Mouse (Mus musculus) heart, adult 2 months (tissue): Measurements from ENCODE around the gene Tmx1. TPM values are rescaled to one million over a fixed set of nuclear protein-coding genes. Genes with fewer than 3 reads are reported as not detected.
A peak's percentile ranks its signal among the peaks of the same experiment; 100 is the strongest.

ENCODE experiments used
- DNase-seq, 2 experiments: peaks; one replicate each; pipeline ENCODE4 v3.0.0; 2021
- H3K27ac ChIP-seq: fragments of 200-600 bp; 2 replicates; pipeline ENCODE4 v1.8.1; 2022
- H3K27me3 ChIP-seq: fragments of 200-500 bp; 2 replicates; pipeline ENCODE4 v1.6.1; 2012; ENCODE audit warnings: mild to moderate bottlenecking, low read length, inconsistent platforms, mixed read lengths; ENCODE audit not compliant: control insufficient read depth, insufficient read depth
- H3K36me3 ChIP-seq: fragments of 200-500 bp; 2 replicates; pipeline ENCODE4 v1.6.1; 2012; ENCODE audit warnings: low read length, inconsistent platforms; ENCODE audit not compliant: control insufficient read depth, insufficient read depth
- H3K4me1 ChIP-seq: fragments of 200-500 bp; 2 replicates; pipeline ENCODE4 v1.6.1; 2011; ENCODE audit warnings: low read length; ENCODE audit not compliant: control insufficient read depth, insufficient read depth
- H3K4me3 ChIP-seq: fragments of 200-600 bp; 2 replicates; pipeline ENCODE4 v1.8.1; 2022
- H3K79me2 ChIP-seq: fragments of 200-500 bp; replicated peaks from 2 replicates; pipeline ENCODE4 v1.6.1; 2012; ENCODE audit warnings: mild to moderate bottlenecking, inconsistent platforms, low read length, moderate library complexity, mixed read lengths; ENCODE audit not compliant: control insufficient read depth, insufficient read depth
- H3K9ac ChIP-seq: fragments of 200-500 bp; 2 replicates; pipeline ENCODE4 v1.6.1; 2012; ENCODE audit warnings: low read depth, mild to moderate bottlenecking, control low read depth, inconsistent platforms, low read length, mixed read lengths
- CTCF ChIP-seq: fragments of 200-600 bp; IDR thresholded peaks from 2 replicates; pipeline ENCODE4 v1.8.1; 2022; ENCODE audit warnings: antibody characterized with exemption, mild to moderate bottlenecking, moderate library complexity
- EP300 ChIP-seq: fragments of 200-500 bp; IDR thresholded peaks from 2 replicates; pipeline ENCODE4 v1.6.1; 2011; ENCODE audit warnings: low read depth, low read length, control low read depth; ENCODE audit not compliant: insufficient read depth
- POLR2A ChIP-seq: fragments of 200-500 bp; IDR thresholded peaks from 2 replicates; pipeline ENCODE4 v1.6.1; 2011; ENCODE audit warnings: mild to moderate bottlenecking, low read depth, low read length, control low read depth; ENCODE audit not compliant: insufficient read depth
- WGBS: fragments of 180-500 bp; shearing (Covaris S2); methylation state at CpG from one replicate; pipeline ENCODE4 v1.1.7; 2018; 5-methylcytosine and 5-hydroxymethylcytosine counted together
- intact Hi-C: fragments of 180-260 bp; cut with DNase I; formaldehyde crosslinking; loops from one replicate; pipeline ENCODE4 v1.15.1; 2025
- polyA plus RNA-seq: library from polyadenylated mRNA; depleted of rRNA; stranded (reverse); fragments of >200 nt; gene quantifications from 2 replicates; pipeline ENCODE4 v1.2.3, GENCODE M21; 2012; rRNA removed
- total RNA-seq, 2 experiments: library from RNA; stranded (reverse); gene quantifications; 2 replicates each; pipeline ENCODE4 v1.2.3; 2021

Gene Tmx1
- total and polyA plus RNA-seq, 3 experiments, result 16.1 to 41.4 (median 37.9) TPM

DNA sequence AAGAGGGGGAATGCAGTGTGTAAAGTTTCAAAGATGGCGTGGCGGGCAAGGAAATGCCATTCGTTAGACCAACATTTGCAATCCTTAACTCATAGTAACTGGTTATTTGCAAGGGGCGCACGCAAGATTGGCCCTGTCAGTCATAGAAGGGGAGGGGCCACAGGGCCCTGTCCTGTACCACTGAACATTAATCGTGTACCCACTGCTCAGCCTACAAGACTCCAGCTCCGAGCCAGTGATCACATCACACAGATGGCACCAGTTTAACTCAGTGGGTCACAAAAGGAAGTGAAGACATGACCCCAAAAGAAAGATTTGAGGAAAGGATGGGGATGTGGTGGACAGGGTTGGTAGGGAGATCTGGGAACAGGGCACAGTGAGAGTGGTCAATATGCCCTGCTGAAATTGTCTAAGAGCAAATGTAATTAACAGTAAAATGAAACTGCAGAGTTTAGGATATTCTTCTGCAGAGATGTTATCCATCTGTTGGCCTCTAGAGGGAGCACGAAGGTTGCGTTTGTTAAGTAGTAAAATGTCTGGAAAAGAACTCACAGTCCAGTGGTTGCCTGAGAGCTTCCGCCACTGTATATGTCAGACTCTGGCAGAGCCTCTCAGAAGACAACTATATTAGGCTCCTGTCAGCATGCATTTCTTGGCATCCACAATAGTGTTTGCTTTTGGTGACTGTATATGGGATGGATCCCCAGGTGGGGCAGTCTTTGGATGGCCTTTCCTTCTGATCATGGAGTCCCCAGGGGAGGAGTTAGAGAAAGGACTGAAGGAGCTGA lies 41.8 kb downstream of the Tmx1 start:
- intact Hi-C loops, result loop anchor here (1.0 to 5.0 kb wide), 3 partner anchors 163 to 417 kb away; no protein-coding TSS in a partner anchor
- Histone ChIP-seq H3K27me3 (no peaks in the 10 kb centered on the region), H3K4me1 (peaks cover 1% of the 10 kb centered on the region; the same call in 1 of the 2 replicates), H3K4me3 (no peak overlapping the region), H3K36me3 (no peaks in the 10 kb centered on the region), H3K79me2 (no peaks in the 10 kb centered on the region), H3K9ac (no peak overlapping the region), H3K27ac (peak overlapping the region; percentile 26; the same call in 1 of the 2 replicates)
- 52% methylated on average over 10 of the region's 10 CpGs for WGBS
- DNase-seq, result peak; percentile 44 to 45
- TF ChIP-seq CTCF (peak; percentile 89), POLR2A (no peak), EP300 (no peak)

DNA sequence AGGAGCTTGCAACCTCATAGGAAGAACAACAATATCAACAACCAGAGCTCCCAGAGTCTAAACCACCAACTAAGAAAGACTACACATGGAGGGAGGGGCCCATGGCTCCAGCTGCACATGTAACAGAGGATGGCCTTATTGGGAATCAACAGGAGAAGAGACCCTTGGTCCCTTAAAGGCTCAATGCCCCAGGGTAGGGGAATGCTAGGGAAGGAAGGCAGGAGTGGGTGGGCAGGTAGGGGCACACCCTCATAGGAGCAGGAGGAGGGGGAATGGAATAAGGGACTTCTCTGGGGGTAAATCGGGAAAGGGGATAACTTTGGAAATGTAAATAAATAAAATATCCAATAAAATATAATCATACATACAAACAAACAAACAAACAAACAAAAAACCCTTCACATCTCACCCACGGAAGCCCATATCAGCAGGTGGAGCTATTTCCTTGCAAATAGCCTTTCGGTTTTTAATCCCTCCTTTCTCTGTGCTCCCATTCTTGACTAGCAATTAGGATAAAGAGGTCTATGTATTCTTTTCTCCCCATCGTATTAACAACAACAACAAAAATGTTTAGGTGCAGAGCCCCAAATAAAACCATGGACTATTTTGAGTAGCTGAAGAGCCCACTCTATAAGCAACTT lies 42.5 kb downstream of the Tmx1 start:
- no peak for DNase-seq
- 44% methylated on average over 4 of the region's 4 CpGs for WGBS
- no peaks in the 10 kb centered on the region for H3K36me3 ChIP-seq
- H3K27me3 ChIP-seq, result no peaks in the 10 kb centered on the region
- peaks cover 1% of the 10 kb centered on the region; the same call in 1 of the 2 replicates for H3K4me1 ChIP-seq
- no peaks in the 10 kb centered on the region for H3K79me2 ChIP-seq
- intact Hi-C loops, result loop anchor here (1.0 to 5.0 kb wide), 3 partner anchors 162 to 416 kb away; no protein-coding TSS in a partner anchor
- H3K9ac ChIP-seq, result no peak overlapping the region
- TF ChIP-seq EP300 (no peak), CTCF (peak; percentile 83)
- H3K27ac ChIP-seq, result peak overlapping the region; percentile 26; the same call in 1 of the 2 replicates
- H3K4me3 ChIP-seq, result no peak overlapping the region

DNA sequence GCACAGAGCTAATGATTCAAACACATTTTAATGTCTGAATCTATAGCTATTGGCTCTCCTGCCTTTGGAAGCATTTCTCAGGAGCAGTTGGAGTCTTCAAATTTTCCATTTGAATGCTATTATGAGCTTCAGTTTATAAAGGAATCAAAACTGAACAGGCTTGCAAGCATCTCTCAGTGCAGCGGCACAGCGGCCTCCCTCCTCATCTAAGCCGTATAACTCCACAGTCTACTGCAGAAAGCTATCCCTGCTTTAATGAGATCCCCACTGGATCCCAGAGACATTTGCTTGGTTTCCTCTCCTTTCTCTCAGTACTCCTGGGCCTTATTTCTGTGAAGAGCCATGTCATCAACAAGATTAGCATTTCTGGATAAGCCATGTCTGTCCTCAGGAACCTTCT lies 45.2 kb downstream of the Tmx1 start:
- intact Hi-C loops, result loop anchor here (5.0 kb wide), 1 partner anchor 159 kb away; no protein-coding TSS in a partner anchor
- Histone ChIP-seq H3K4me3 (no peak overlapping the region), H3K9ac (no peak overlapping the region), H3K36me3 (no peaks in the 10 kb centered on the region), H3K27ac (no peak overlapping the region), H3K27me3 (no peaks in the 10 kb centered on the region), H3K4me1 (peaks cover 1% of the 10 kb centered on the region; the same call in 1 of the 2 replicates), H3K79me2 (no peaks in the 10 kb centered on the region)
- no peak for TF ChIP-seq EP300
- no peak for TF ChIP-seq POLR2A
- no peak for TF ChIP-seq CTCF
- WGBS, result 98% methylated on average over 3 of the region's 3 CpGs
- no peak for DNase-seq

DNA sequence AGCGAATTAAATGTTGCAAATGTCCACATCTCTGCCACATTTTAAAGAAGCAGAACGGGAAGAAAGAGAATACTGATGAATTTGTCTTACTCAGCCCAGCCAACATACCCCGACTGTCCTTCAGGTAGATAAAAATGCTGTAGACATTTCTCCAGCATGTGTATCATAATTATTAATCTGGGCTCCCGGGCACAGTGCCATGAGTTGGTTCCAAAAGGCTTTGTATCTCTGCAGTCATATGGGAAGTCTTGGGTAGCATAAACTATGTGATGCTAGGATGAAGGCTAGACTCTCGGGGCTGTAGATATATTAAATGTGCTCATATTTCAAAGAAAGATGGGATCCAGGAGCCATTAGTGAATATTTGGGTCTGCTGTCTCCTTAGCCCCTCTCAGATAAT lies 53.1 kb downstream of the Tmx1 start:
- no peak for TF ChIP-seq CTCF
- TF ChIP-seq EP300, result no peak
- TF ChIP-seq POLR2A, result no peak
- no peaks in the 10 kb centered on the region for H3K27me3 ChIP-seq
- H3K4me3 ChIP-seq, result no peak overlapping the region
- 78% methylated on average over 5 of the region's 5 CpGs for WGBS
- intact Hi-C loops, result no loop called here
- no peaks in the 10 kb centered on the region for H3K36me3 ChIP-seq
- H3K4me1 ChIP-seq, result no peaks in the 10 kb centered on the region
- no peak overlapping the region for H3K27ac ChIP-seq
- no peak overlapping the region for H3K9ac ChIP-seq
- no peaks in the 10 kb centered on the region for H3K79me2 ChIP-seq
- DNase-seq, result no peak

- WGBS, result 85% methylated on average over 5 of the region's 5 CpGs
- Histone ChIP-seq H3K27ac (no peak overlapping the region), H3K4me3 (no peak overlapping the region), H3K9ac (no peak overlapping the region), H3K36me3 (no peaks in the 10 kb centered on the region), H3K79me2 (no peaks in the 10 kb centered on the region), H3K4me1 (no peaks in the 10 kb centered on the region), H3K27me3 (no peaks in the 10 kb centered on the region)
- DNase-seq, result no peak
- no peak for TF ChIP-seq EP300
- TF ChIP-seq CTCF, result no peak
- TF ChIP-seq POLR2A, result no peak
- intact Hi-C loops, result no loop called here
These were observed 59.1 kb downstream of the Tmx1 start for GRCm38 (mm10) chr12:70512023-70512422.

DNA sequence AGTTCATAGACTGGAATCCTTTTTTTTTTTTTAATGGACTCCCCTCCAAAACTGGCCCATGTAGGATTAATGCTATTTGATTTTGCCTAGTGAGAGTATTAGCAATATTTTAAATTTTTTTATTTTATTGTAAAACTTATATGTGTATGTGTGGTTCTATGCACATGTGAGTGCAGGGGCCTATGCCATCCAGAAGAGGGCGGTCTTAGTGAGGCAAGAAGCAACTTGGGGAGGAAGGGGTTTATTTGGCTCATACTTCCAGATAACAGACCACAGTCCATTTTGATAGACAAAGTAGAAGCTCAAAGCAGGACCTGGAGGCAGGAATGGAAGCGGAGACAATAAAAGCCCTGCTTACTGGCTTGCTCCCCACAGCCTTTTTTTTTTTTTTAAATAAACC lies 59.5 kb downstream of the Tmx1 start:
- Histone ChIP-seq H3K36me3 (no peaks in the 10 kb centered on the region), H3K79me2 (no peaks in the 10 kb centered on the region), H3K27ac (no peak overlapping the region), H3K4me1 (no peaks in the 10 kb centered on the region), H3K4me3 (no peak overlapping the region), H3K9ac (no peak overlapping the region), H3K27me3 (no peaks in the 10 kb centered on the region)
- TF ChIP-seq POLR2A (no peak), EP300 (no peak), CTCF (peak; percentile 35)
- 96% methylated on average over 2 of the region's 2 CpGs for WGBS
- DNase-seq, result no peak
- intact Hi-C loops, result no loop called here

Other genes starting within 250 kb of the Tmx1 start
- 1 to 10 TPM; 4.5 to 4.6 TPM for gene Pygl, start 221.6 kb upstream of the Tmx1 start, total RNA-seq
- gene Pygl, start 221.6 kb upstream of the Tmx1 start, polyA plus RNA-seq, result 9.3 and 15.3 TPM in 2 replicates
- under 1 TPM; 0.11 to 0.16 TPM for gene Trim9, start 105.5 kb upstream of the Tmx1 start, total RNA-seq
- gene Trim9, start 105.5 kb upstream of the Tmx1 start, polyA plus RNA-seq, result 0.12 TPM in 1 of 2 replicates, not detected in the other